Mouse (Mus musculus) telencephalon, adult 2 months (tissue): Measurements from ENCODE around the gene 2310034G01Rik.

Source experiments
- DNase-seq: peaks from one replicate; pipeline ENCODE4 v3.0.0-alpha.2; 2011; ENCODE audit warnings: low read depth, low spot score

The 2310034G01Rik gene

DNA sequence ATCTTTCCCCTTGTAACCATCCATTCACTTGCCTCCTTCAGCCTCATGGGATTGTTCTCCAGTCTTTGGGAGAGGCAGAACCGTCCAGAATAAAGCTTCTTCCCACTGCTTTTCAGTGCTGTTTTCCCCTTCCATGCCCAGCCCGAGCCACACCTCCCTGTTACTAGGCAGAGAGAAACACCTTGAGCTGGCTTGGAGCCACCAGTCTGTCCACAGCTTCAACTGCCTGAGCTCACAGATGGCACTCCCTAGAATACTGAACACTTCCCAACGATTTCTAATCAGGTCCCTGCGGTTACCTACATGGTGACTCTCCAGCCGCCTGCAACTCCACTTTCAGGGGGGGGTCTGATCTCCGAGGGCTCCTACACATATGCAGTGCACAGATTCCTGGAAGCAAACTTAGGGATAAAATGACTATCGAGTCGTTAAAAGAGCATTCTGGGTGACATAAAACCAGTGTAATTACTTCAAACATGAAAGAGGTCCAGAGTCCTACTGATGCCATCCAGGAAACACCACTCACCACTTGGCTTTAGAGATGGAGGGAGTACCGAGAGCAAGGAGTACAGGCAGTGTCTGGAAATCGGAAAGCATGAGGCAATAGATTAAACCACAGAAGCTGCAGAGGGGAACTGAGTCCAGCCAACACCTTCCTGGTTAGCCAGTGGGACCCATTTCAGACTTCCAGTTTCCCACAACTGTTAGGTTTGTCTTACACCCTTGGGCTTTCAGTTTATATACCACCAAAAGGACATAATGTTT lies at the start of gene 2310034G01Rik:
2310034G01Rik (minus strand) TSS at position 135 of the 765 bp plus-strand sequence.
- no peak for DNase-seq

DNA sequence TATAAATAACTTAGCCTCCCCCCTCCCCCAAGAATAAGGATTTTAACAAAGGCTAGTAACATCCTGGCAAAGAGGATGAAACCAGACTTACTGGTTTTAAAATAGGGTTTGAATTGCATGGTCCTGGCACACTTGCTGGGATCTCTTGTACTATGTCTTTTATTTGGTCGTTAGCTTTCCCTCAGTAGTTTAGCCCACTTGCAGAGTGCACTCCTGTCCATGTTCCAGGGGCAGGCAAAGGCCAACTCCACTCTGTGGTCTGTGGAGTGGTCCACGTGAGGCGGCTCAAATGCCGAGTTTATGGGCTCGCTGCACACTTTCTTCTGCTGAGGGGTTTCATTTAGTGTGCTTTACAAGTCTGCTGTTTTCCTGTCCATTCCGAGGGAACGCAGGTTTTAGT lies 49.8 kb upstream of the 2310034G01Rik start:
- DNase-seq = no peak

DNA sequence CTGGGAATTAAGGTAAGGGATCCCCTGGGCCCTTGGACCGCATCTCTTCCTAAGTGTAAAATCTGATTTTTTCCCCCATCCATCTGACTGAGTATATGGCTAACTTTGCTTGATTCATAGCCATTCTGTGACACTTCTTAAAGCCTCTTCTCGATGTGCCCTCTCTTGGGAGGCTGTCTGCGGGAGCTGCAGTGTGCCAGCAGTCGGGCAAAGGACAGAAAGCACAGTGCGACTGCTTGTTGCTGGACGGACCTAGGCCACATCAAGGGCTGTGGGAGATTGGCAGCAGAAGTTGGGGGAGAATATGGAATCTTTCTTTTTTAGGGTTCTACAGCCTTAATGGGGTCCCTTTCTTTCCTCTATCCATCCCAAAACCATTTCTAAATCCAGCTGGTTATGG lies 49.3 kb upstream of the 2310034G01Rik start:
- no peak for DNase-seq

DNA sequence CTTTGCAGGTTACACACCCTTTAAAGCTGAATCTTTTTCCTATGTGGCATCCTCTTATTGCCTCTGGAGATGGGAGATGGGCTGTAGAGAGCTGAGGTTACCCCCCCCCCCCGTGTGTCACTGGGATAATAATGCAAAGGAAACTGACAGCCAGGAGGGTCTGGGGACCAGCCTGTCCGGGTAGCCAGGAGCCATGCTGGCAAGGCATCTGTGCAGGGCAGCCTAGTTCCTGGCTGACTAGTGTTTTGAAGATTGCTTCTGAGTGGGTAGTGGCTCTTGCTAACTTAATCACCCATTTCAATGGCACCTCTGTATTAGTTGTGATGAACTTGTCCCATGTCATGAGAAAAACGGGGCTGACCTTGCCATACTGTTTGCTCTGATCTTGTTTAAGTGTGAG lies 48.3 kb upstream of the 2310034G01Rik start:
- DNase-seq = no peak

DNA sequence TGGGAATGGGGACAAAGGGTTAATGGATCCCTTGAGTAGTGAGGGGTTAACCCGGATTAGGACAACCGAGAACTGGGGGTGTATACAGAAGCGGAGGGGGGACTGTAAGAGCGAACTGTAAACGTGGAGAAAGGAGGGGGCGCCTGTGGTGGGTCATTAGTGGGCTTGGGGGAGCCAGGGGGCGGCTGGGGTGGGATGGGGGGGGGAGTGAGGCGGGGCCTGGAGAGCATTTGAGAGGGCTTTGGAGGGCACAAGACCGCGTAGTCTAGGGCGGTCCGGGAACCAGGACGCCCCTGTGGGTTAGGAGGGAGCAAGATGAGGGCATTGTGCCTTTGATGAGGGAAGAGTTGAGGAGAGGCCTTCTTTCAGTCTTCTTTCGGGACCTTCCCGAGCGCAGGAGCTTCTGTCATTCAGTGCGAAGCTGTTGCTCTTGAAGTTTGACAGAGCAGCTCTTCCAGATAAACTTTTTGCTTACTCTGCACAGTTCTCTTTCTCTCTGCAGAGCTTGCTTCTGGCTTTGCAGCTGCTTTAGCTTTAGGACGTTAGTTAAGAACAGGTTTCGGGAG lies 47.4 kb upstream of the 2310034G01Rik start:
- no peak for DNase-seq

DNA sequence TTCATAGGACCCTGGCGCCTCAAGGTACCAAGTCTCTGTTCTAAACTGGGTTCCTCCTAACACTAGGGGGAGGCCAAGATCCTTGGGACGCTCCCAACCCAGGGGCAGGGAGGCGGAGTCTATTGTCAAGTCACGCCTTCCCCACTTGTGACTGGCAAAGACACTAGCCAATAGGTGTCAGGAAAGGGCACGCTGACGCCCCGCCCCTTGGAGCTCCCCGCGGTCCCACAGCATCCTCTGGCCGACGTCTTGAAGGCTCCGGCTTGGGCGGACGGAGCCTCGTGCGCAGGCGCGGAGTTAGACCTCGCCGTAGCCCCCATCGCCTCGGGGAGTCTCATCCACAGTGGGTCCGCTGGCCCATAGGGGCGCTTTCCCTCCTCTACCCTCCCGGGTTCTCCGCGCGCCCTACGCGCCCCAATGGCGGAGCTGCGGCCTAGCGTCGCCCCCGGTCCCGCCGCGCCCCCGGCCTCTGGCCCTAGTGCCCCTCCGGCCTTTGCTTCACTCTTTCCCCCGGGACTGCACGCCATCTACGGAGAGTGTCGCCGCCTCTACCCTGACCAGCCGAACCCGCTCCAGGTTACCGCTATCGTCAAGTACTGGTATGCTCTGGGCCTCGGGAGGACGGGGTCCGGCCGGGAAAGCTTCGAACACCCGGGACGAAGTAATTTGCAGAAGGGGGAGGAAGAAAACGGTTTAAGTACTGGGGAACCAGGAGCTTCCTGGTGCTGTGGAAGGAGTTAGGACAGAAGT lies 46.8 kb upstream of the 2310034G01Rik start, which contains the start of gene Sufu:
Sufu (plus strand) TSS at position 211 of the 750 bp plus-strand sequence.
- DNase-seq = peak; percentile 98

DNA sequence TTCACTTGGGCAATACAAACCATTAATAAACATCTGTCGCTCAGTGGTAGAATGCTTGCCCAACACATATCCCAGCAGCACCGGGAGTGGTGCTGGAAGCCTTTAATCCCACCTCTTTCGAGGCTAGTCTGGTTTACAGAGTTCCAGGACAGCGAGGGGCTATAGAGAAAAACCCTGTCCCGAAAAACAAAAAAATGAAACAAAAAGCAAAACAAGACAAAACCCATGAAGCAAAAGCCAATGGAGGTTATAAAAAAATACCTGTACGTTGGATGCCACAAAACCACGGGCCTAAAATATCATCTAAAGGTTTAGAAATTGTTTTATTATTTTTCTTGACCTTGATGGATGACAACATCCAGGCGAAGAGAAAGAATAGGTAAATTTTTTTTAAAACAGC lies 46.0 kb upstream of the 2310034G01Rik start:
- DNase-seq = no peak

DNA sequence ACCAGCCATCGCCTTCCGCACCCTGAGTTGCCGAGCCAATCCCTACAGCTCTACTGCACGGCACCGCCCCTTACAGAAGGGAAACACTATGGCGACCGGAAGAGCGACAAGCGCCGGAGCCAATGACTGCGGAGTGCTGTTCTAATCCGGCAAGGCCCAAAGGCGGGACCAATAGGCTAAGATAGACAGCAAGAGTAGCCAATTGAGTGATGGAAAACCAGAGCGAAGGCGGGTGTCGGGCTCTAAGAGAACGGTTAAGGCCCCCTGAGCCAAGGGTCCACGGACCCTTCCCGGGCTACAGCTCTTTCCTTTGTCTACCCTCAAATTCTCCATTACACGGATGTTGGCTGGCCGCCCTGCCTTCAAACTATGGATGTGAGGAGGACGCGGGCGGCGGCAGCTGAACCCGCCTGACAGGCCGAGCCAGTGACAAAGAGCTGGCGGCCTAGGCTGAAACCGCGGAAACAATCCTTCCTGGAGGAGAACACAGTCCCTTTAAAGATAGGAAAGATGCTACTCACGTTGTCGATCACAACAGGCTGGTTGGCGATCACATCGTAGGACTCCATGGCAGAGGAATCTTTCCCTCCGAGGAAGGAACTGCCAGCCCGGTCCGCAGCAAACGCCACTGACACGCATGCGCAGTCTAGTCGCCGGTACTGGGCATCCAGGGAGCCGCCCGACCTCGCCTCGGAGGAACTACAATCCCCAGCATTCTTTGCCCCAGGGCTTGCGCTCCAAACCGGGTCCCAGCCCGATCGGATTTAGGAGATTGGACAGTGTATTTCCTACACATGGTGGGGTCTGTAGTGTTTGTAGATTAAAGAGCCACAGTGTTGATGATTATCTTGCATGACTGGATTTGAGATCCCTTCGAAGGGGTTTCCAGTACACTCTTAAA lies 45.3 kb upstream of the 2310034G01Rik start, which contains the start of gene Actr1a:
Actr1a (minus strand) TSS at position 640 of the 901 bp plus-strand sequence.
- peak; percentile 99 for DNase-seq

DNA sequence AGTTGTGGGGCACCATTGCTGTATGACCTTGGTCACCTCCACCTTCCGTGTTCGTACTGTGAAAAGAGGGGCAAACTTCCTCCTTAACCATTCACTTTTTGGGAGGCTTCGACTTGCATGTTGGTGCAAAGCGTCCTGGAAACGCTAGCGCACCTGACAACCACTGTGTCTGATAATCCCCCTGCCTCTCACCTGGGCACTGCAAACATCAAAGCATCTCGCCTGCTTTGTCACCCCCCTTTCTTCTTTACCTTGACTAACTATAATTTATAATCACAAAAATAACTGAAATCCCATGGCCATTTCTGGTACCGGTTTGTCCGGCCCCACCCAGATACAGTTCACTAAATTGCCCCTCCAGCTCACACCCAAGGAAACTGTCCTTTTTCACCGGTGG lies 44.6 kb upstream of the 2310034G01Rik start:
- no peak for DNase-seq

DNA sequence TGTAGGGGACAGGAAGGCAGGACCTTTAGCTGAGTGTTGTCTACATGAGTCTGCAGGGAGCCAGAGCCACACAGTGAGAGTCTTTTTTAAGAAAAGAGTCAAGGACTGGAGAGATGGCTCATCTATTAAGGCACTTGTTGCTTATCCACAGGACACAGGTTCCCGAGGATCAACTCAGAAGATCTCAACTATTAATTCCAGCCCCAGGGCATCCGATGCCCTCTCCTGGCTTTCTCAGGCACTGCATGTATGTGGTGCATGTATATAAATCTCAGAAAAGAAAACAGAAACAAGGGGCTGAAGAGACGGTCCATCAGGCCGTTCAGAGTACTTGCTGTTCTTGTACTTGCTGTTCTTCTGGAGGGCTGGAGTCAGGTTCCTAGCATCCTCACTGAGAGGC lies 41.9 kb upstream of the 2310034G01Rik start:
- no peak for DNase-seq

DNA sequence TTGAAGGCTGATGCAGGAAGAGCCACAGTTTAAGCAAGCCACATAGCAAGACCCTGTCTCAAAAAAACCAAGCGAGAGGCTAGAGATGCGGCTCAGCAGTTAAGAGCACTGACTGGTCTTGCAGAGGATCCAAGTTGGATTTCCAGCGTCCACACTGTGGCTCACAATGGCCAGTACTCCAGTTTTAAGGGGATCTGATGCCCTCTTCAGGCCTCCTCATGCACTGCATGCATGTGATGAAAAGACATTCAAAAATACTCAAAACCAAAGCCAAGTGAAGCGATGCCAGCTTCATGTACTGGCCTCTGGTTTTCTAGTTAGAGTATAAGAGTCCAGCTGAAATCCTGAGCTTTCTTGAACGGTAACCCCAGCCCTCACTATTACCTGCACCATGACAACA lies 39.8 kb upstream of the 2310034G01Rik start:
- no peak for DNase-seq

DNA sequence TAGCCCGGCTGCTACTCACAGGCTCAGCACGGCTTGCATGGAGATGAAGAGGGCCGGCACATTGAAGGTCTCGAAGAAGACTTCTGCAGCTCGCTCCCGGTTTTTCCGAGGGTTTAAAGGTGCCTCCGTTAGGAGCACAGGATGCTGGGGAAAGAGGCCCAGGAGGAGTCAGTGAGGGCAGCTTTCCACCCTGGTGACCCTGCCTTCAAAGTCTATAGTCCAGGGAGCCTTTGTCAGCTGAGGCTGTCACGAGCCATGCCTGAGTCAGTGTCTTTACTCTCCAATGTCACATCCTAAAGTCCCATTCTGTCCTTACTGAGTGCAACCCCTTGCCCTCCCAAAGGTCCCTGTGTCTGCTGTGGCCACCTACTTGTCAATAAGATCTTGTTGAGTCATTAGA lies 32.2 kb upstream of the 2310034G01Rik start:
- no peak for DNase-seq

DNA sequence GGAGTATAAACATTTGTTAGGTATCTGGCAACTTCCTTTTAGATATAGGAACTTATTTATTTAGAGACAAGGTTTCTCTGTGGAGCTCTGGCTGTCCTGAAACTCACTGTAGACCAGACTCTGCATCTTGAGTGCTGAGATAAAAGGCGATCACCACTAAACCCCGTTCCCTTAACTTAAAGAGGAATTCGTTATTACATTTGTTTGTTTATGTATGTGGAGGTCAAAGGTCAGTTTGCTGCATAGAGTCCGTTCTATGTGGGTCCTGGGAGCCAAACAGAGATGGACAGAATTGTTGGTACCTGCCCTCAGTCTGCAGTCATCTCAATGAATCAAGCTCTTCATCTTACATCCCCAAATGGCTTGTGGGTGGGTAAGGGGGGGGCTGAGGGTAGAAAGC lies 25.8 kb upstream of the 2310034G01Rik start:
- DNase-seq = no peak

DNA sequence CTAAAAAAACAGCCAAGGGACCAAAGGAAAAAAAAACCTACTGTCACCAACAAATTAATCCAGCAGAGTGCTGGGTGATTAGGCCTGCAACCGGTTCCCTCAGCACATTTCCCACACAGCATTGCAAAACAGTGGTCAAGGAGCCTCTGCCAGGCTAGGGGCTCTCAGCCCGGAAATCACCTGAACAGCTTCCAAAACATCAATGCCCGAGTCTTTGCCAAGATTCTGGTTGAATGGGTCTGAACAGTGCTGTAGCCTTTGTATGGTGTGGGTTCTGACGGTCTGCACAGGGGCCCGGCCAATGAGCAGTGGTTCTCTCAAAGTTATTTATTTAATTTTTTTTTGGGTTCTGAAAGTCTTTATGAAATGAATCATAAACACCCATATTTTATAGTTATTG lies 25.4 kb upstream of the 2310034G01Rik start:
- no peak for DNase-seq

DNA sequence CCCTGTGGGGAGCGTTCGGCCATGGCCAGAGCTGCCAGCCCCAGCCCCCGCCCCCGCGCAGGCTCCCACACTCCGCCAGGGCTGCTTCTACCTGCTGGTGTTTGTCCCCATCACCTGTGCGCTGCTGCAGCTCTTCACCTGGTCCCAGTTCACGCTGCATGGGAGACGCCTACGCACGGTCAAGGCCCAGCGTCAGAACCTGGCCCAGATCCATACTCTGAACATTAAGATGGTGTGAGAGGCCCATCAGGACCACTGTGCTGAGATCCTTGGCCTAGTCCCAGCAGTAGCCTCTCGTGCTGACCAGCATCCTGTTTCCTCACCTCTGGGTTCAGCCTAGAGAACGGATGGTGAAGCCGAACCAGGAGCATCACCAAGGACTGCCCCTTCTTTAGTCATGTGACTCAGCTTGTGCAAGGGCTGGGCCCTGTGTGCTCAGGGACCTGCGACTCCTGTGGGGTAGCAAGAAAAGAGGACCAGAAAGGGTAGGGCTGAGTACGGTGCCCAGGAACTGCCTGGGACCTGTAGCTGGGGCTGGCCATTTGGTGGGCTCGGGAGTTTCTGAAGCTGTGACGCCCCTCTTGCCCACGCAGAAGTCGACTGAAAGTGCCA lies 24.5 kb upstream of the 2310034G01Rik start:
- DNase-seq = no peak

DNA sequence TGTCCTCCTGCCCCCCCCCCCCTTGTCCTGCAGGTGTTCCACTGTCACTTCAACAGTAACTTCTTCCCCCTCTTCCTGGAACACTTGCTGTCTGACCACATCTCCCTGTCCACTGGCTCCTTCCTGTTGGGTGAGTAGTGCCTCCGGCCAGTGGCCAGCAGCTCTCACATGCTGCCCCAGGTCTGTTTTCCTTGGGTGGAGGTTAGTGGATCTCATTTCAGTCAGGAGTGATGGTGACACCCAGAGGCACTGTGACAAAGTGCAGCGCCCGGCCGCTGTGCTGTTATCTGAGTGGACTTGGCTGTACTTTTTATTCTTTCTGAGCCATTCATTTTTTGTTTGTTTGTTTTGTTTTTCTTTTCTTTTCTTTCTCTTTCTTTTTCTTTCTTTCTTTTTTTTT lies 19.1 kb upstream of the 2310034G01Rik start:
- DNase-seq = no peak

DNA sequence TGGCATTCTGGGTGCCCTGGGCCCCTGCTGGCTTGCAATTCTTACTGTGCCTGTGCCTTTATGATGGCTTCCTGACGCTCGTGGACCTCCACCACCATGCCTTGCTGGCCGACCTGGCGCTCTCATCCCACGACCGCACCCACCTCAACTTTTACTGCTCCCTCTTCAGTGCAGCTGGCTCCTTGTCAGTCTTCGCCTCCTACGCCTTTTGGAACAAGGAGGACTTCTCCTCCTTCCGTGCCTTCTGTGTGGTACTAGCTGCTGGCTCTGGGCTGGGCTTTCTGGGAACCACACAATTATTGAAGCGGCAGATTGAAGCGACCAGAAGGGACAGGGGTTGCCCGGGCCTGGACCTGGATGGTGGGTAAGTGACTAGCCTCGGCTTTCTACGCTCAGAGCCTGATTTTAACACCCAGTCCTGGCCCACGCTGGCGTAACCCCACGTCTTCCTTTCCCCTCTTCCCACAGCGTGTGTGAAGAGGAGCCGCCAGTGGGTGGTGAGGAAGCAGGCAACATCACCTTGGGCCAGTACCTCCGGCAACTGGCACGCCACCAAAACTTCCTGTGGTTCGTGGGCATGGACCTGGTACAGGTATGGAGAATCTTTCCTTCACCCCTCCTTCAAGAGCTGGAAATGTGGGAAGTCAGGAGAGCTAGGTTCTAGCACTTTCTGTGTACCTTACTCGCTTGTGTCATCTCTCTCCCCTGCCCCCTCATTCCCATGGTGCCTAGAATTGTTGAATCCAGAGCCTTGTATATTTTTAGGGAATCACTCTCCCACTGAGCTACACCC lies 17.9 kb upstream of the 2310034G01Rik start:
- DNase-seq = peak; percentile 78

DNA sequence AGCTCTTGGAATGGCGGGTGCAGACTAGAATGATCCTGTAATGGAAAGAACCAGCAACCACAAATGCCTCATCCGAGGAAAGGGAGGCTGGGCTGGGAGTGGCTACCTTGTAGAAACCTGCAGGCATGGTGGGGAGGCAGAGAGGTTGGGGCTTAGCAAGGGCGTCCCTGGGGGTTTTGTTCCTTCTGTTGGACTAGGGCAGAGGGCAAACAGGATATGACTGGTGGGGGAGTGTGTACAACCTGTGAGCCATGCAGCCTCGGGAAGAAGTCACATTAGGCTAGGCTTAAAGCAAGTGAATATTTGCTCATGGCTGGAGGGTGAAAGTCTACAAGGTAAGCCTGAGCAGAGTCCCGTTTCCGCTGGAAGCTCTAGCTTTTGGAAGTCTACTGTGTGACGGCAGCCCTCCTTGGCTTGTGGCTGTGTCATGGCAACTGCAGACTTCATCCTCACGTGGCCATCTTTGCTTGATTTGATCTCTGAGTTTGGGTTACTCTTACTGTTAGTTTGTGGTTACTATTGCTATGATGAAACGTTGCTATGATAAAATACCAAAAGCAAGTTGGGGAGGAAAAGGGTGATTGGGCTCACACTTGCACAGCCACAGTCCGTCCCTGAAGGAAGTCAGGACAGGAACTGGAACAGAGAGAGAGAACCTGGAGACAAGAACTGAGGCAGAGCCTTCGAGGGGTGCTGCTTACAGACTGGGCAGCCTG lies 13.3 kb upstream of the 2310034G01Rik start:
- no peak for DNase-seq

DNA sequence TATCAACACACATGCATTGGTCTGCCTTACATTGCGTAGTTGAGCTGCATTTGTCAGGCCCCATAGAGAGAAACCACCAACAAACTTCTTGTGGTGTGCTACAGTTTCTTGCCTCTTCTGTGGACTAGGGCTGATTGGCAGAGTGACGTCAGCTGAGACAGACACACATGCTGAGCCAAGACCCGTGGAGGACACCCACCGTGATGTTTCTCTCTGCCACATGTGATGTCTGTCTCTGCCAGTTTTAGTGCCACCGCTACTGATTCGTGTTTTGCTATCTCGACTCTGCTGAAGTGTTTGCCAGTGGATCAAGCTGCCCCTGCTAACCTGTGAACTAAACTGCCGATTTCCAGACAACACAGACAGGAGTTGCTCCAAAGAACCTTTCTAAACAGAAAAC lies 12.0 kb upstream of the 2310034G01Rik start:
- no peak for DNase-seq

DNA sequence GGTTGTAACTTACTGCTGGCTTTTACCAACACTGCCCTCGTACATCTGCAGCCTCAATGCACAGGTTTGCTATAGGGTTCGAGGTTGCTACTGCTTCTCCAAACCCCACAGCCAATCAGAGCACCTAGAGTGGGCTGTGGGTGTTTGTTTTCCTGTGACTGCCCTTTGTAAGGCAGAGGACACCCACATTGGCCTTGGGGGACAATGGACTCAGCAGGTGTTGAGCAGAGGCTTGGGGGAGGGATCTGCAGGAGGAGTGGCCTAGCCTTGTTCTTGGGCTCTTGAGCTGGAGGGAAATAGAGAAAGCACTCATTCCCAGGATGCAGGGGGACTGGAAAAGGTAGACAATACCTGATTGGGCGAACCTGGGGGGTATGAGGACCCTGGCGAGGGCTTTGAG lies 8.3 kb upstream of the 2310034G01Rik start:
- DNase-seq = no peak
